Mouse (Mus musculus) forebrain, embryonic 12.5 days (tissue): ENCODE measurements at regions not wholly inside any gene's neighbourhood (a gene's known extent, or its start where the extent isn't known, plus 50 kb on each side); places are given as distances from the start of the nearest gene placed in this dataset.

ENCODE experiments used
- ATAC-seq: fragments of 200-750 bp; cut with Nextera tagmentation; 2 replicates; pipeline ENCODE4 v1.8.0; 2017; ENCODE audit warnings: moderate TSS enrichment; ENCODE audit not compliant: low FRiP score
- H3K27ac ChIP-seq: fragments of 300-500 bp; sonication (generic); 2 replicates; pipeline ENCODE4 v1.5.1; 2016; ENCODE audit warnings: mild to moderate bottlenecking
- H3K27me3 ChIP-seq: fragments of 300-500 bp; sonication (generic); 2 replicates; pipeline ENCODE4 v1.6.1; 2016; ENCODE audit warnings: mild to moderate bottlenecking
- H3K36me3 ChIP-seq: fragments of 300-500 bp; sonication (generic); replicated peaks from 2 replicates; pipeline ENCODE4 v1.6.1; 2016; ENCODE audit warnings: mild to moderate bottlenecking
- H3K4me1 ChIP-seq: fragments of 300-500 bp; sonication (generic); 2 replicates; pipeline ENCODE4 v1.6.1; 2016
- H3K4me2 ChIP-seq: fragments of 300-500 bp; sonication (generic); 2 replicates; pipeline ENCODE4 v1.6.1; 2016; ENCODE audit warnings: mild to moderate bottlenecking, moderate library complexity
- H3K4me3 ChIP-seq: fragments of 300-500 bp; sonication (generic); replicated peaks from 2 replicates; pipeline ENCODE4 v1.5.1; 2016; ENCODE audit warnings: mild to moderate bottlenecking
- H3K9ac ChIP-seq: fragments of 300-500 bp; sonication (generic); 2 replicates; pipeline ENCODE4 v1.6.1; 2016; ENCODE audit warnings: mild to moderate bottlenecking
- H3K9me3 ChIP-seq: fragments of 300-500 bp; sonication (generic); 2 replicates; pipeline ENCODE4 v1.6.1; 2016
- WGBS: fragments of 180-500 bp; shearing (Covaris S2); methylation state at CpG from one replicate; pipeline ENCODE4 v1.1.7; 2016; 5-methylcytosine and 5-hydroxymethylcytosine counted together

DNA sequence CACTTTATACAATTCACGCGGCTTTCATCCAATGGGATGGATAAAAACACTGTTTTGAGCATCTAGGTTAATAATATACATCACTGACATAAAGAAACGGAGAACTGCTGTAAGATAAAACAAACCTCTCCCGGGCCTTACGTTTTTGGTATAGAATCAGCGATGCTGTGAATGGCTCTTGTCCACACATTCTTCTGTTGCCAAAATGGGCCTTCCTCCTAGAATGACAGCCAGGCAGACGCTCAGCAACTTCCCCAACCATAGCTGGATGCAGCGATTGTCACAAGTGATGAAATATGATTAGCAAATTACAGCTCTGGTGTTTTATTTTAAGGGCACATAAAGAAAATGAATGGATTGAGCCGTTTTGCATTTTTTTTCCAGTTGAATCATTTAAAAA is 447.0 kb upstream of the Jarid2 start:
- ATAC-seq: no peak
- no peaks in the 10 kb centered on the region; the same call in none of the 2 replicates for H3K4me1 ChIP-seq
- H3K4me2 ChIP-seq: no peak overlapping the region
- WGBS: 78% methylated on average over 9 of the region's 9 CpGs
- H3K27ac ChIP-seq: no peak overlapping the region
- no peaks in the 10 kb centered on the region for H3K36me3 ChIP-seq
- H3K9me3 ChIP-seq: no peaks in the 10 kb centered on the region
- no peak overlapping the region for H3K4me3 ChIP-seq
- H3K27me3 ChIP-seq: no peaks in the 10 kb centered on the region
- H3K9ac ChIP-seq: no peak overlapping the region

DNA sequence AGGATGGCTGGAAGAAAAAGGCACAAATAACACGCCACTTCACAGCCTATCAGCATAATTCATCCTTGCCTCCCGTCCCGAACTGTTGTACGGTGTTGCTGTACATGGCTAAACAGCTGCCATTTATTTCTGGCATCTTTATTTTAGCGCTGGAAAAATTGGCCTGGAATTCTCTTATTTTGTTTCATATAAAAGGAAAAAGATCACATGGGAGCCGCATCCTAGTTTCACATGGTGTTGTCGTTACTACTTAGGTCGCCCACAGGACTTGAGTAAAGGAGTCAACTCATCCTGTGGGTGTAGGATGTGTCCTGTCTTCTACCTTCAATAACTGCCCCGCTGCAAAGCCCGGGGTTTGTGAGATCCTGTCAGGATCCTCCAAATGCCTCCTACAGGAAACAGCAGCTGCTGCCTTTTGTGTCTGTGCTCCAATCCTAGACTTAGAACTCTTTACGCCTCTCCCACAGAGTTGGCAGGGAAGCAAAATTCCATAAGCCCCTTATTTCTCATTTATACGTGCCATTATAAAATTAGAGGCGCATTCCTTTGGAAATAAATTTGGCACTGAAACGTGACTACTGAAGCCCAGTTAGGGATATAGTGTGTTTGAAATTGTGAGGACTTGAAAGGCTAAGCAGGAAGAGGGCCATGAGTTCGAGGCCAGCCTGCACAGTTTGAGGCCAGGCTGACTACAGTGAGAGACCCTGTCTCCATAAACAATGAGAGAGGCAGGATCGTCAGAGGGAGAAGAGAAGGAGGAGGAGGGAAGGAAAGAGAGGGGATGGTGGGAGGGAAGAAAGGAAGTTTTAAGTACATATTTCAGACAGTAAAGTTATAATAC is 446.3 kb upstream of the Jarid2 start:
- Histone ChIP-seq H3K4me3 (no peak overlapping the region), H3K9me3 (no peaks in the 10 kb centered on the region), H3K4me2 (no peak overlapping the region), H3K27ac (no peak overlapping the region), H3K36me3 (no peaks in the 10 kb centered on the region), H3K27me3 (no peaks in the 10 kb centered on the region), H3K9ac (no peak overlapping the region), H3K4me1 (no peaks in the 10 kb centered on the region; the same call in none of the 2 replicates)
- ATAC-seq: no peak
- 76% methylated on average over 16 of the region's 16 CpGs for WGBS

DNA sequence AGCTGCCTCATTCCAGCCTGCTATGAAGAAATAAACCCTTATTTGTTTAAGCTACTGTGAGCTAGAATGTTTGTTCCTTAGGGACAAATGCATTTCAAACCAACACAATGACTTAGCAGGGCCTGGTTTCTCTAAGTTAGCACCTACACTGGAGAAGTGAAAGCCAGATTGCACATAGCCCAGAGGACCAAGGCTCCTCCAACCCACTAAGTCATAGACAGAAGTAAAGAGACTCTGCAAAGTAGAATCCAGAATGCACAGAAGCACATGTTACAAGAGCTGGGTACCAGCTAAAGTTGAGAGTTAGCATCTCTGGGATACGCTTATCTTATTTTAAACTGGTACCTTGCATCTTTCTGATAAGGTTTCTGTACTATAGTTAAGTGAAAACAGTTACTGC is 443.4 kb upstream of the Jarid2 start:
- H3K36me3 ChIP-seq: no peaks in the 10 kb centered on the region
- H3K4me1 ChIP-seq: no peaks in the 10 kb centered on the region; the same call in none of the 2 replicates
- H3K4me3 ChIP-seq: no peak overlapping the region
- H3K27me3 ChIP-seq: no peaks in the 10 kb centered on the region
- H3K4me2 ChIP-seq: no peak overlapping the region
- WGBS: 90% methylated on average over 1 of the region's 1 CpGs
- H3K27ac ChIP-seq: no peak overlapping the region
- H3K9me3 ChIP-seq: peaks cover 10% of the 10 kb centered on the region
- no peak for ATAC-seq
- no peak overlapping the region for H3K9ac ChIP-seq

- WGBS: 94% methylated on average over 2 of the region's 2 CpGs
- H3K27me3 ChIP-seq: no peaks in the 10 kb centered on the region
- ATAC-seq: no peak
- no peak overlapping the region for H3K4me3 ChIP-seq
- H3K36me3 ChIP-seq: no peaks in the 10 kb centered on the region
- H3K4me1 ChIP-seq: no peaks in the 10 kb centered on the region
- H3K4me2 ChIP-seq: no peak overlapping the region
- H3K27ac ChIP-seq: no peak overlapping the region
- no peak overlapping the region for H3K9ac ChIP-seq
- H3K9me3 ChIP-seq: peaks cover 13% of the 10 kb centered on the region
Observed at GRCm38 (mm10) chr13:44290199-44290598, 439.1 kb upstream of the Jarid2 start.

GRCm38 (mm10) chr13:44292476-44293056 is 436.7 kb upstream of the Jarid2 start:
- no peak overlapping the region for H3K4me3 ChIP-seq
- H3K27ac ChIP-seq: no peak overlapping the region
- H3K36me3 ChIP-seq: no peaks in the 10 kb centered on the region
- WGBS: 78% methylated on average over 6 of the region's 6 CpGs
- H3K27me3 ChIP-seq: no peaks in the 10 kb centered on the region
- peaks cover 13% of the 10 kb centered on the region for H3K9me3 ChIP-seq
- H3K9ac ChIP-seq: no peak overlapping the region
- no peak for ATAC-seq
- no peak overlapping the region for H3K4me2 ChIP-seq
- no peaks in the 10 kb centered on the region for H3K4me1 ChIP-seq

- H3K4me3 ChIP-seq: no peak overlapping the region
- 89% methylated on average over 15 of the region's 15 CpGs for WGBS
- no peak overlapping the region for H3K9ac ChIP-seq
- H3K4me1 ChIP-seq: no peaks in the 10 kb centered on the region
- H3K27me3 ChIP-seq: no peaks in the 10 kb centered on the region
- peaks cover 13% of the 10 kb centered on the region for H3K9me3 ChIP-seq
- H3K27ac ChIP-seq: no peak overlapping the region
- H3K36me3 ChIP-seq: no peaks in the 10 kb centered on the region
- no peak for ATAC-seq
- H3K4me2 ChIP-seq: no peak overlapping the region
Observed at GRCm38 (mm10) chr13:44293736-44294416, 435.4 kb upstream of the Jarid2 start.

DNA sequence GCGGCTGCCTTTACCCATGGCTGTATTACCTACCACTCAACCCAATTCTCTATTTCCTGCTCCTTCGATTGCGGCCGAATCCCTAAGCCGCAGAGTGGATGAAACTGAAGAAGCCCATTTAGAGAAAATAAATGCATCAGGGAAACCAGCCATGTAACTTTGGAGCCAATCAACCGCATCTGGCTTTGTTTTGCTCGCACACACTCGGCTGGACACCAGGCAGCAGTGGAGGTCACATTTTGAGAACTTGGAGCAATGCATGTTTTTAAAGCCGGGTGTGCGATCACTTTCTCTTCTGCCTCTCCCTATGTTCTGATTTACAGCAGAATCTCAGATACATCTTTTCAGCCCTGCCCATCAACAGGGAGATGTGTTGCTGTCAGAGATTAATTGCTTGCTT is 433.7 kb upstream of the Jarid2 start:
- H3K9me3 ChIP-seq: peaks cover 6% of the 10 kb centered on the region; the same call in 1 of the 2 replicates
- no peaks in the 10 kb centered on the region for H3K36me3 ChIP-seq
- no peak overlapping the region for H3K4me2 ChIP-seq
- no peak overlapping the region for H3K27ac ChIP-seq
- no peak for ATAC-seq
- H3K4me1 ChIP-seq: no peaks in the 10 kb centered on the region
- no peak overlapping the region for H3K4me3 ChIP-seq
- H3K9ac ChIP-seq: no peak overlapping the region
- 83% methylated on average over 10 of the region's 10 CpGs for WGBS
- no peaks in the 10 kb centered on the region for H3K27me3 ChIP-seq

DNA sequence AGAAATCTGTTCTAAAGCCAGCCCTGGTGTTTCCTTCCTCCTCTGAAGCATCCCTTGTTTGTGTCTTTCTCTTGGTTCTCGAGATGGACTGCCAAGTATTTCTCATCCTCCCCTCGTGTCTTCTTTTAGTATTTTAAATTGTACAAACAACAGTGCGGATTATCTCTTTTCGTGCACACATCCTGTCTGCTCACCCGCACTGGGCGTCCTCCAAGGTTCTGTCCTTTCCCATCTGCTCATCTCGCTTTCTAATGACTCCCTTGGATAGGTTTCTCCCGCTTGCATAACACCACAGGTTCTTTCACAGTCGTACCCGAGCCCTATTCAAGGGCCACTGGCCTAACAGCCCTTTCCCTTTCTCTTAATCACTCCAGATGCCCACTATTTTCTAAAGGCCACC is 428.7 kb upstream of the Jarid2 start:
- no peak overlapping the region for H3K4me2 ChIP-seq
- no peak overlapping the region for H3K4me3 ChIP-seq
- no peak overlapping the region for H3K9ac ChIP-seq
- no peak overlapping the region for H3K27ac ChIP-seq
- no peaks in the 10 kb centered on the region for H3K9me3 ChIP-seq
- WGBS: 89% methylated on average over 10 of the region's 10 CpGs
- H3K36me3 ChIP-seq: no peaks in the 10 kb centered on the region
- no peaks in the 10 kb centered on the region for H3K4me1 ChIP-seq
- H3K27me3 ChIP-seq: no peaks in the 10 kb centered on the region
- ATAC-seq: no peak

DNA sequence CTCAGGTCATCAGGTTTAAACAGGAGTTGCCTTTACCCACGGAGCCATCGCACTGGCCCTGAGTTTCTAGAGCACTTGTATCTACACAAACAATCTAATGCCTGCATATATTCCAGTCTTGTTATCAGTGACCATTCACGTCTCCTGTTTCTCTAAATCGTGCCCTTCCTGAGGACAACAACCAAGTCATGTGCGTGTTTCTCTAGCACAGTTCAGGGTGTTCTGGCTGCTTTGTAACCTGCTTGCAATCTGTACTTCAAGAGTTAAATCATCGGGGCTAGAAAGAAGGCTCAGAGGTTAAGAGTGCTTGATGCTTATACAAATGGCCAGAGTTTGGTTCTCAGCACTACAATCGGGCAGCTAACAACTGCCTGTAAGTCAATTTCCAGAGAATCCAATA is 428.1 kb upstream of the Jarid2 start:
- Histone ChIP-seq H3K27ac (no peak overlapping the region), H3K9me3 (no peaks in the 10 kb centered on the region), H3K4me2 (no peak overlapping the region), H3K36me3 (no peaks in the 10 kb centered on the region), H3K4me3 (no peak overlapping the region), H3K27me3 (no peaks in the 10 kb centered on the region; the same call in 1 of the 2 replicates), H3K4me1 (no peaks in the 10 kb centered on the region), H3K9ac (no peak overlapping the region)
- no peak for ATAC-seq
- 90% methylated on average over 7 of the region's 7 CpGs for WGBS

DNA sequence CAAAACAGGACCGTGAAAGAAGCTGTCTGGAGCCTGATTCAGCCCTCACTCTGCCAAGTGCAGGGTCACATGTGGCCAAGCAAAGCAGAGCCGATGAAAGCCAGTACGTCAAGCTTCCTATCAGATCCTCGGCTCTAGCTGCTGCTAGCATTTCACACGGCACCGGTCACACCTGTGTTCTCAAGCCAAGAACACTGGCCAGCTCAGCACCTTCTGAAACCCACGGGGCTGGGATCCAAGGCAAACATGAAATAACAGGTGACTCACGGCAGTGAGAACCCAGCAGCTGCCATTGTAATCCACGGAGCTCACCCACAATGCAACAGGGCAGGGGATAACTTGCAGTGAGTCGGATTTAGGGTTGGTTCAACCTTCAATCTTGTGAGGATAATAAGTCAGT is 427.3 kb upstream of the Jarid2 start:
- no peaks in the 10 kb centered on the region for H3K9me3 ChIP-seq
- no peaks in the 10 kb centered on the region; the same call in 1 of the 2 replicates for H3K27me3 ChIP-seq
- H3K36me3 ChIP-seq: no peaks in the 10 kb centered on the region
- H3K4me2 ChIP-seq: no peak overlapping the region
- no peak for ATAC-seq
- H3K9ac ChIP-seq: no peak overlapping the region
- 86% methylated on average over 10 of the region's 10 CpGs for whole genome bisulfite sequencing
- no peak overlapping the region for H3K27ac ChIP-seq
- H3K4me1 ChIP-seq: no peaks in the 10 kb centered on the region
- H3K4me3 ChIP-seq: no peak overlapping the region

GRCm38 (mm10) chr13:44305134-44305991 is 423.9 kb upstream of the Jarid2 start:
- H3K4me3 ChIP-seq: no peak overlapping the region
- H3K27ac ChIP-seq: no peak overlapping the region
- H3K27me3 ChIP-seq: no peaks in the 10 kb centered on the region; the same call in 1 of the 2 replicates
- 77% methylated on average over 9 of the region's 9 CpGs for WGBS
- H3K36me3 ChIP-seq: no peaks in the 10 kb centered on the region
- no peaks in the 10 kb centered on the region for H3K4me1 ChIP-seq
- no peak overlapping the region for H3K9ac ChIP-seq
- H3K9me3 ChIP-seq: no peaks in the 10 kb centered on the region
- H3K4me2 ChIP-seq: no peak overlapping the region
- ATAC-seq: no peak
